Mouse (Mus musculus) embryonic facial prominence, embryonic 10.5 days (tissue): ENCODE results near the gene Pccb. TPM values are rescaled to one million over a fixed set of nuclear protein-coding genes. Genes with fewer than 3 reads are reported as not detected.

ENCODE experiments used
- DNase-seq: peaks from one replicate; pipeline ENCODE4 v3.0.0-alpha.2; 2017; ENCODE audit warnings: low spot score
- H3K27ac ChIP-seq: fragments of 300-500 bp; sonication (generic); replicated peaks from 2 replicates; pipeline ENCODE4 v1.5.1; 2016; ENCODE audit warnings: mild to moderate bottlenecking
- H3K27me3 ChIP-seq: fragments of 300-500 bp; sonication (generic); replicated peaks from 2 replicates; pipeline ENCODE4 v1.6.1; 2016; ENCODE audit warnings: low read depth, mild to moderate bottlenecking; ENCODE audit not compliant: poor library complexity, severe bottlenecking
- H3K36me3 ChIP-seq: fragments of 300-500 bp; sonication (generic); replicated peaks from 2 replicates; pipeline ENCODE4 v1.6.1; 2016; ENCODE audit warnings: mild to moderate bottlenecking, moderate library complexity
- H3K4me1 ChIP-seq: fragments of 300-500 bp; sonication (generic); 2 replicates; pipeline ENCODE4 v1.6.1; 2016
- H3K4me3 ChIP-seq: fragments of 300-500 bp; sonication (generic); 2 replicates; pipeline ENCODE4 v1.5.1; 2016; ENCODE audit warnings: mild to moderate bottlenecking, moderate library complexity
- H3K9me3 ChIP-seq: fragments of 300-500 bp; sonication (generic); 2 replicates; pipeline ENCODE4 v1.6.1; 2016; ENCODE audit warnings: mild to moderate bottlenecking
- WGBS: fragments of 180-500 bp; shearing (Covaris S2); methylation state at CpG from one replicate; pipeline ENCODE4 v1.1.7; 2016; 5-methylcytosine and 5-hydroxymethylcytosine counted together
- polyA plus RNA-seq: library from polyadenylated mRNA; unstranded; fragments of >200 nt; fragmentation: Nextera tagmentation; extraction: Ambion mirVana; gene quantifications from 2 replicates; pipeline ENCODE4 v1.2.1, GENCODE M21; 2016

Pccb gene
- polyA plus RNA-seq, 1 experiment from 2014 or later: 14.4 TPM

- Histone ChIP-seq H3K27me3 (no peaks in the 10 kb centered on the region), H3K4me3 (no peak overlapping the region), H3K27ac (no peak overlapping the region), H3K9me3 (no peaks in the 10 kb centered on the region), H3K4me1 (peaks cover 4% of the 10 kb centered on the region; the same call in 1 of the 2 replicates), H3K36me3 (peaks cover 19% of the 10 kb centered on the region)
- DNase-seq: no peak
- WGBS: 80% methylated on average over 1 of the region's 1 CpGs
Observed at GRCm38 (mm10) chr9:100963428-100963912, 71.2 kb downstream of the Pccb start.

DNA sequence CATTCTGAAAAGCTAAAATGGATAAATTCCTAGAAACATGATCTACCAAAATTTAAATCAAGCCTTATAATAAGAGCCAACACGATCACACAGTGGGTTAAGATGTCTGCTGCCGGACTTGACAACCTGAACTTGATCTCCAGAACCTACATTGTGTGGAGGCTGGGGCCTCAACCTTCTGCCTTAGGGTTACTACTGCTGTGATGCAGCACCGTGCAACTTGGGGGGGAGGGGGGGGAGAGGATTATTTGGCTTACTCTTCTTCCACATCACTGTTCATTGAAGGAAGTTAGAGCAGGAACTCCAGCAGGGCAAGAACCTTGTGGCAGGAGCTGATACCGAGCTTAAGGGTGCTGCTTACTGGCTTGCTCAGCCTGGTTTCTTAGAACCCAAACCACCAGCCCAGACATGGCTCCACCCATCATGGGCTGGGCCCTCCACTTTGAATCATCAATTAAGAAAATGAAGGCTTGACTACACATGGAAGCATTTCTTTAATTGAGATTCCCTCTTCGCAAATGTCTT is 71.7 kb downstream of the Pccb start:
- WGBS: 70% methylated on average over 5 of the region's 5 CpGs
- Histone ChIP-seq H3K4me3 (no peak overlapping the region), H3K4me1 (peaks cover 4% of the 10 kb centered on the region; the same call in 1 of the 2 replicates), H3K36me3 (peaks cover 24% of the 10 kb centered on the region), H3K9me3 (no peaks in the 10 kb centered on the region), H3K27ac (no peak overlapping the region), H3K27me3 (no peaks in the 10 kb centered on the region)
- DNase-seq: no peak

- Histone ChIP-seq H3K4me3 (no peak overlapping the region), H3K27ac (no peak overlapping the region), H3K9me3 (no peaks in the 10 kb centered on the region), H3K27me3 (no peaks in the 10 kb centered on the region), H3K36me3 (peaks cover 83% of the 10 kb centered on the region), H3K4me1 (no peaks in the 10 kb centered on the region)
- 79% methylated on average over 4 of the region's 4 CpGs for WGBS
- DNase-seq: no peak
Observed at GRCm38 (mm10) chr9:100951481-100951880, 83.2 kb downstream of the Pccb start.

GRCm38 (mm10) chr9:100944677-100945365 is 89.9 kb downstream of the Pccb start:
- no peak overlapping the region for H3K27ac ChIP-seq
- 0 out of 2 replicates have a peak, but pooled peaks cover 3% of the 10 kb centered on the region for H3K4me1 ChIP-seq
- DNase-seq: no peak
- no peak overlapping the region for H3K4me3 ChIP-seq
- no peaks in the 10 kb centered on the region for H3K27me3 ChIP-seq
- 95% methylated on average over 5 of the region's 5 CpGs for WGBS
- no peaks in the 10 kb centered on the region for H3K9me3 ChIP-seq
- peaks cover 42% of the 10 kb centered on the region for H3K36me3 ChIP-seq

DNA sequence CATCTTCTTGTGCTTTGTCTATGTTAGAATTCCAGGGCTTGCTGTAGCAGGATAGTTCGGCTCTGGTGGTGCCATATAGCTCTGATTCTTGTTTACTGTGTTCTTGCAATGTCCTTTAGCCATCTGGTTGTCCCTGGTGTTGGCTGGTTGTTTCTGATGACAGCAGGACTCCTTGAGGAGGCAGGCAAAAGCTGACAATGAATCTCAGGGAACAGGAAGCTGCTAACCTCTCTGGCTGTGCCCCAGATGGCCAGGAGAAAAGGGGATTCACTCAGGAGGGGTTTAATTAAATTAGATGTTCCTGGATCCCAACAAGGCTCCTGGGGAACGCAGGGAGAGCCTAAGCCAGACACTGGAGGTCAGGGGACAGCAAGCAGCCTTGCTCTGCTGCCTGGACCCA is 92.7 kb downstream of the Pccb start:
- H3K9me3 ChIP-seq: no peaks in the 10 kb centered on the region
- H3K4me1 ChIP-seq: 0 out of 2 replicates have a peak, but pooled peaks cover 3% of the 10 kb centered on the region
- 55% methylated on average over 2 of the region's 2 CpGs for WGBS
- no peak for DNase-seq
- H3K4me3 ChIP-seq: no peak overlapping the region
- peaks cover 27% of the 10 kb centered on the region for H3K36me3 ChIP-seq
- H3K27ac ChIP-seq: no peak overlapping the region
- H3K27me3 ChIP-seq: no peaks in the 10 kb centered on the region

Other genes starting within 250 kb of the Pccb start
- 5.0 and 5.2 TPM in 2 replicates for gene Msl2, start 39.2 kb upstream of the Pccb start, polyA plus RNA-seq
- 10.6 and 10.9 TPM in 2 replicates for gene Ppp2r3a, start 216.9 kb upstream of the Pccb start, polyA plus RNA-seq